Mouse (Mus musculus) 416B (cell line): ENCODE measurements around the gene Patz1.

Experiments used
- DNase-seq: peaks from one replicate; pipeline ENCODE4 v3.0.0; 2011; ENCODE audit warnings: low read depth

The Patz1 gene

DNA sequence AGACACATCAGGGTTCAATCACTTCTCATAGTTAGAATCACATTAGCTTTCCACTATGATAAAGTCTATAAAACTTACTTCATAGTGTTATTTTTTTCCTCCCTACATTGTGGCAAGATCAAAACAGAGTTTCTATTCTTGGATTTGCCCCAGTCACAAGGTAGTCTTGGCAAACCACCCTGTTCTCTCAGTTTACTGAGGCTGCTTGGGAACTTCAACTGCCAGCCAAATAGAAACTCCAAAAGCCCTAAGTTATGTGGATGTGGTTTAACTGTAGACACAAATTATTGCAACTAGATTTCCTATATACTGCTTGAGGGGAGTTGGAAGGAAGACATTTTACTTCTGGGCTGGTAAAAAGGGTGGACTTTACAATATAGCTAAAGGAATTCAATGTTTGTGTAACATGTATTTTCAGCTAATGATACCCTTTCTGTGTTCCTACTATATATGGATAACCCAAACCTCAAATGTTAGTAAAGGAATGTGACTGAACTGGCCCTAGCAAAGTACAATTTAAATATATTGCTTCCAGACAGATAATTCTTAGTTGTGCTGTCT, 41.3 kb downstream of the Patz1 start, which contains the start of gene Pik3ip1:
Pik3ip1 (plus strand) TSS at position 511 of the 561 bp plus-strand sequence.
- DNase-seq: peak; percentile 78

GRCm38 (mm10) chr11:3330566-3330965, 41.9 kb downstream of the Patz1 start:
- peak; percentile 93 for DNase-seq

DNA sequence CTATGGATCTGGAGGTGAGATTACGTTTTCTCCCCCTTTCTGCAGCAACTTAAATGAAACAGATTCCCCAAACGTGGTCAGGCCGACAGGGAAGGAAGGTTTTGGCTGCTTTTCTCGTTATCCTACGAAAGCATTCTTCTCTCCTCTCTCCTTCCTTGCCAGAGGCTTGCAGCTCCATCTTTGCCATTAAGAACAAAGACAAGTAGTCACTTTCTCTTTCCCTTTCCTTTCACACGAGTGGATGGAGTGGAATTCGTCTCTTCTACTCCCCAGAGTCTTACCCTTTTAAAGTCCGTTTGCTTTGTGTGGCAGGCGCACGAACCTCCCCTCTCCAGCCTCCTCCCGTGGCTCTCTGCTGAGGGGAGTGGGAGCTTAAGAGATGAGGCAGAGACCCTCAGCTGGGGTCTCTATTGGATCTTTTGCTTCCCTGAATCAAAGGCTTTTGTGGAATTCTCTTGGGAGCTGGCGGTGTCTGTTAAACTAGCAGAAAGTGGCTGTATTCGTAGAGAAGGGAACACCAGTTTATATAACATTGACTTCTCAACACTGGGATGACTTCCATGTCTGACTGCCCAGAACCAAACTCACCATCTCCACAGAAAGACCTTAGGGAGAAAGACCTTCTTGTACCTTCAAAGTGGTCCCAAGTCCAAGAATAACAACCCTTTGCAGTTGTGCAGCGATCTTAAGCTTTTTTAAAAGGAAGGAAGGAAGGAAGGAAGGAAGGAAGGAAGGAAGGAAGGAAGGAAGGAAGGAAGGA, 42.5 kb downstream of the Patz1 start:
- DNase-seq: no peak

GRCm38 (mm10) chr11:3331756-3332642, 43.3 kb downstream of the Patz1 start:
- DNase-seq: peak; percentile 96

DNA sequence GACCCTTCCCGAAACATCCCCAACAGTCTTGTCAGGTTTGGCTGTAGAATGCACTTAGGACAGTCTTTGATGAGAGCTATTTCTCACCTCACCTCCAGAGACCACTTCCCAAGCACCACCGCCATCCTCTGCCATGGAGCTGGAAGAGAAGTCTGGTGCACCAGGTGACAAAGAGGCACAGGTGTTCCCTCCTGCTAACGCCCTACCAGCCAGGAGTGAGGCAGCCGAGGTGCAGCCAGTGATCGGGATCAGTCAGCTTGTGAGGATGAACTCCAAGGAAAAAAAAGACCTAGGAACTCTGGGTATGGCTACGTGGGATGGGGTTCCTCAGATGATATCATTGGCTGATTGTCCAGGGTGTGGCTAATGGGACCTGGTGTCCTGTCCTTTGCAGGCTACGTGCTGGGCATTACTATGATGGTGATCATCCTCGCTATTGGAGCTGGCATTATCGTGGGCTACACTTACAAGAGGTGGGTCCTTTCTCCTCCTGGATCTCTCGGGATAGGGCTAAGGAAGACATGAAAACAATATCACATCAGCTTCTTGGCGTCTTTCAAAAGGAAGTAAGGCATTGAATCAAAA, 44.5 kb downstream of the Patz1 start:
- DNase-seq: no peak

GRCm38 (mm10) chr11:3334141-3334710, 45.6 kb downstream of the Patz1 start:
- no peak for DNase-seq

DNA sequence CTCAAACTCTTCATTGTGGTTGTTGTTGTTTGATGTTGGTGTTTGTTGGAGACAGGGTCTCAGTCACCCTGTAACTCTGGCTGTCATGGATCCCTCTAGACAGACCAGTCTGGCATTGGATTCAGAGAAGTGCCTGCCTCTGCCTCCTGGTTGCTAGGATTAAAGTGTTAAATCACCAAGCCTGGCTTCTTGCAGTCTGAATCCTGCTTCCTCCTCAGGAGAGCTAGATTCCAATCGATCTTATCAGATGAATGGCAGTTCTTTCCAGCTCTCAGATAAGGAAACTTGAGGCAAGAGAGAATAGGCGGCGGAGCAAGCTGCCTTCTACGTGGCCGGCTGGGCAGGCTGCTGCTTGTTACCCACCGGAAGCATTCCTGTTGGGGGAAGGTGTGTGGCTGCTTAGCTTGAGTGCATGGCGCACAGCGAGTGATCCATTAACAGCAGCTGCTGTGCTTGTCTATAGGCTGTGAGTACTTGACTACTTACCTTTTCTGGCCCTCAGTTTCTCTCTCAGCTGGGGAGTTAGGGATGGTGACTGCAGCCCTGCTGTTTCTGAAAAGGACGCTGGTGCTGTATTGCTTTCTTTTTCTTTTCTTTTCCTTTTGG, 46.1 kb downstream of the Patz1 start:
- peak; percentile 24 for DNase-seq

GRCm38 (mm10) chr11:3335651-3336216, 47.1 kb downstream of the Patz1 start:
- peak; percentile 99 for DNase-seq

DNA sequence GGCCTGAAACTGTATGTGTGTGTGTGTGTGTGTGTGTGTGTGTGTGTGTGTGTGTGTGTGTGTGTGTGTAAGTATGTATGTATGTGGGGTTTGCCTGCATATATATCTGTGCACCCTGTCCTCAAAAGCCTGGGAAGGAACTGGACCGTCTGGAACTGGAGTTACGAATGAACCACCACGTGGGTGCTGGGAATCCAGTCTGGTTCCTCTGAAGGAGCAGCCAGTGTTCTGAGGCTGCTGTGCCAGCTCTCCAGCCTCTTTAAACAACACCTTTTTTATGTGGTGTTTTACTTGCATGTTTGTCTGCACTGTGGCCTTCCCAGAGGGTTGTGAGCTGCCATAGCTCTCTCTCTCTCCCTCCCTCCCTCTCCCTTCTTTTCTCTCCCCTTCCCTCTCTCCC, 47.9 kb downstream of the Patz1 start:
- DNase-seq: no peak

DNA sequence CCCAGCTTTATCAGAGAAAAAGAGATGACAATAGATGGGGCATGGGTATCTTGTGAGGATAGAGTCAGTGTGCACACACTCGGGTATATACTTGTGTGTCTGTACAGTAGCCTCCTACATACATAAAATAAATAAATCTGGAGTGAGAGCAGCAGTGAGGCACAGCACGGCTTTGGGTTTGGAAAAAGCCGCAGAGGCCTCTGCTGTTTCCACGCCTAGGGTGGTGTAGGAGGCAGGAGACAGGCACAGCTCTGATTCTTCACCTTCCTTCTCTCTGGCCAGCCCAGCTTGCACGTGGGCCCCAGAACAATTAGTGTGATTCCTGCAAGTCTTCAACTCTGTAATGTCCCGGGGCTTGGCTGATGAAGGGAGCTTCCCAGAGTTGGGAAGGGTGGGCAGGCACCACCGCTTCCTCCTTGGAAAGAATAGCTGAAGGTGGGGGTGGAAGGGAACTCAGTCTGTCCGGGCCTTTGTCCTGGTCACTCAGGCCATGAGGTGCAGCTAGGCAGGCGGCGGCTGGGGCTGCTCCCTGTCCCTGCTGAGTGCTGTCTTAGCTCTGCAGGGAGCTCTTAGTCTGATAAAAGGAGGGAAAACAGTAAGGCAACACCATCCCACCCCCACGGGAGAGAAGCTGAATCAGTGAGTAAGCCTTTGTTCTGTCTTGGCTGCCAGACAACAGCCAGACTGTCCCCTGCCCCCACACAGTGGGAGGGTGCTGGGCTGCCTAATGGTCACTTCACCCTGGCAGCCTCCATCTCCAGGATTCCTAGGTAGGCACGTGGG, 48.7 kb downstream of the Patz1 start:
- DNase-seq: no peak

- DNase-seq: no peak
Measured at GRCm38 (mm10) chr11:3337961-3338360, 49.3 kb downstream of the Patz1 start.

- DNase-seq: no peak
Measured at GRCm38 (mm10) chr11:3341476-3341875, 52.8 kb downstream of the Patz1 start.

- DNase-seq: no peak
Measured at GRCm38 (mm10) chr11:3344916-3345315, 56.2 kb downstream of the Patz1 start.

GRCm38 (mm10) chr11:3346351-3346750, 57.7 kb downstream of the Patz1 start:
- no peak for DNase-seq

DNA sequence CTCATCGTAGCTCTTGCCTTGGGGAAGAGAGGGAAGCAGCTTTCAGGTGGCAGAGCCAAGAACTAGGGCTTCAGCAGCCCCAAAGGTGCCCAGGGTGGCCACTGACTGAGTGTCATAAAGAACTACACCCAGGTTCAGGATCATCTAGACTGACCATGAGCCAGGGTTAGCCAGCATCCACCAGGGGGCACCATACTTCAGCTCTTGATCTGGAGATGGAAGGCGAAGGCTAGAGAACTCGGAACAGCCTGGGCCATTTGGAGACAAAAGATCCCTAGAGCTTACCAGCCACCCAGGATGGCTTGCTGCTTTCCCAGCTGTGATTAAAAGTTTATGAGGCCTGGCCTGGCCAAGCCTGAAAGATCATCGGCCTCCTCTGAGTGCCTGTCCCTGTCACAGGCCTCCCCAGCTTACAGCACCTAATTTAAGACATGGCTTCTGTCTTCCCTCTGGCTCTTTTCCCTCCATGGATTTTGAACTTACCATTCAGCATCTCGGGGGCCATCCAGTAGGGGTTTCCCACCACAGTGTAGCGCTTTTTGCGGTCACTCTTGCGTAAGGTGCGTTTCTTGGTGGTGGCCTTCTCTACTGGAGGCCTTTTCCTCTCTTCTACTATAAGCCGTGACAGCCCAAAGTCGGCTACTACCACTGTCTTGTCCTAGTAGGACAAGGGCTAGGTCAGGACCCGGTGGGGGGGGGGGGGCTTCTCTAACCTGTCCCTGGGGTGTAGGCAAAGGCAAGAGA, 58.6 kb downstream of the Patz1 start:
- DNase-seq: peak; percentile 89

DNA sequence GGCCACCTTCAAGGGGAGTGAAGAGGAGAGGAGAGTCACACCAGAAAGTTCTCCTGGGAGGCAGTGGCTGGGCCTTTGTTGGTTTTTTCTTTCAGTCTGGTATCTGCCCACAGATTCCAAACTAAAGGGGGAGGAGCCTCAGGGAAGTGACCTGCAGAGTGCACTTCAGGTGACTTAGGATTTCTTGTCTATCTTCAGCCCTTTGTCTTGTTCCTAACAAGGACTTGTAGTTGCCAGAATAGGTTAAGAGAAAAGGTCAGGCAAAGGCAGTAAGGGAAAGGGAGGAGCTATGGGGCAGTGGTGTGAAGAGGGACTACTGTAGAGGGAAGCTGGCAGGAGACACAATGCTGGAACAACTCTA, 59.1 kb downstream of the Patz1 start:
- DNase-seq: no peak

- DNase-seq: peak; percentile 76
Measured at GRCm38 (mm10) chr11:3348576-3349342, 60.1 kb downstream of the Patz1 start.

DNA sequence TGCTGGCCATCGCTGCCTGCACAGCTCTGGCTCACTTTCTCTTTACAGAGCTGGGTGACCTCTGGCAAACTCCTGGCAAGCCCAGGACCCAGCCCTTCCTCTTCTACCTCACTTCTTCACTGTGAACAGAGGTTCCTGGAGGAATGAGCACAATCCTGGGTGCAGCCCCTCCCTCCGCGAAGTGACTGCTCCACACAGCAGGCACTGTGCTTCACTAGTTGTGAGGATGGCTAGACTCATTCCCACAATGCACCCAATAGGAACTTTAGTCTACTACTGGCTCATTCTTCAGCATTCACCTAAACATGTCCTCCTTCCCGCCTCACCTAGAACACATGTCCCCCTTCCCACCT, 60.6 kb downstream of the Patz1 start:
- no peak for DNase-seq

DNA sequence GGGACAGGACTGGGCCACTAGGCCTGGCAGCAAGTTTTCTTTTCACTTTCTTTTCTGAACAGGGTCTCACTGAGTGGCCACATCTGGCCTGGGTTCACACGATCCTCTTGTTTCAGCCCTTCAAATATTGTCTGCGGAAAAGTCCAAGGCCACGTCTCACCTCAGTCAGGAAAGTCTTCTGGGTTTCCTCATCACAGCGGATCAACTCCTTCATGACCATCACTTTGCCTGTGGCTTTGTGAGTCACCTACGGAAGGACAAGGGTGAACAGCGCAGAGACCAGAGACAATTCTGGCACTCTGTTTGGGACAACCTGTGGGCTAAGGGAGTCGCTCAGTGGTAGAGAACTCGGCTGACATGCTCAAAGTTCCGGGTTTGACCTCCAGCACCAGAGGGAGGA, 63.5 kb downstream of the Patz1 start:
- peak; percentile 92 for DNase-seq
